Mouse (Mus musculus) olfactory bulb, adult 2 months (tissue): Measurements from ENCODE around the gene Dpp10.

Experiments used
- CTCF ChIP-seq: fragments of 200-500 bp; IDR thresholded peaks from 2 replicates; pipeline ENCODE4 v1.5.1; 2012; ENCODE audit warnings: low read depth, mild to moderate bottlenecking, low read length, moderate library complexity; ENCODE audit not compliant: insufficient read depth
- POLR2A ChIP-seq: fragments of 200-500 bp; IDR thresholded peaks from 2 replicates; pipeline ENCODE4 v1.6.1; 2012; ENCODE audit warnings: mild to moderate bottlenecking, low read depth, low read length, moderate library complexity; ENCODE audit not compliant: insufficient read depth

DNA sequence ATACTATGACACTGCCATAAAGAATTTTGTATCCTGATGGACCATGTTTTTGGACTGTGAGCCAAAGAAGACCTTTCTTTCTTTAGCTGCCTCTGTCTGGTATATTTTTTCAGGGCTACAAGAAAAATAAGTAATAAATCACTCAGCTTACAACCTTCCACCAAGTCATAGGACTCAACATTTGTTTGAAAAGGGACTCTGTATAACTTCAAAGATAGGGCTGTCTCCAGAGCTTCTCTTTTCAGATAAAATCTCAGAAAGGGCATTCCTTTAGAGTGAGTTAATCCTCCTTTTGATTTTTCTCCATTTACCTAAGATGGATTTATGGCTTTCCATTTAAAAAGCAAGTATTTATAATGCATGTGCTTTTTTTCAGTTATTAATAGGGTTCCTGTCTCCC lies 460.5 kb downstream of the Dpp10 start:
- TF ChIP-seq POLR2A = no peak
- no peak for TF ChIP-seq CTCF
